Mouse (Mus musculus): ENCODE results near the gene Sh3d21.
A peak's percentile ranks its signal among the peaks of the same experiment; 100 is the strongest.
"Not testable (repeated sequence)": the region's sequence is repeated elsewhere in the genome, so short reads cannot be mapped to it uniquely, and the experiment has no call there.

Gene Sh3d21

GRCm38 (mm10) chr4:126166084-126166483 lies 2.8 kb upstream of the Sh3d21 start:
- peak in 1 of 2 experiments; percentile 42 for DNase-seq

- not testable (repeated sequence) for DNase-seq
Measured at GRCm38 (mm10) chr4:126165092-126165491, 1.8 kb upstream of the Sh3d21 start.

GRCm38 (mm10) chr4:126163685-126164084 lies 394 bp upstream of the Sh3d21 start:
- no peak for DNase-seq

- peak; percentile 94 to 96 for DNase-seq
Measured at GRCm38 (mm10) chr4:126162544-126163066, 686 bp downstream of the Sh3d21 start.

GRCm38 (mm10) chr4:126161986-126162385 lies 1.3 kb downstream of the Sh3d21 start:
- no peak for DNase-seq

GRCm38 (mm10) chr4:126161456-126161855 lies 1.8 kb downstream of the Sh3d21 start:
- no peak for DNase-seq

- DNase-seq, result no peak
Measured at GRCm38 (mm10) chr4:126160981-126161380, 2.3 kb downstream of the Sh3d21 start.

- no peak for DNase-seq
Measured at GRCm38 (mm10) chr4:126159455-126159854, 3.8 kb downstream of the Sh3d21 start.

GRCm38 (mm10) chr4:126157562-126157961 lies 5.7 kb downstream of the Sh3d21 start:
- no peak for DNase-seq

- DNase-seq, result peak in 1 of 2 experiments; percentile 36
Measured at GRCm38 (mm10) chr4:126156617-126157016, 6.7 kb downstream of the Sh3d21 start.

- DNase-seq, result no peak
Measured at GRCm38 (mm10) chr4:126155869-126156268, 7.4 kb downstream of the Sh3d21 start.

GRCm38 (mm10) chr4:126155183-126155582 lies 8.1 kb downstream of the Sh3d21 start:
- DNase-seq, result no peak

- DNase-seq, result no peak
Measured at GRCm38 (mm10) chr4:126152864-126153263, 10.4 kb downstream of the Sh3d21 start.

- peak in 1 of 2 experiments; percentile 21 for DNase-seq
Measured at GRCm38 (mm10) chr4:126151701-126152440, 11.4 kb downstream of the Sh3d21 start.

GRCm38 (mm10) chr4:126150949-126151320 lies 12.4 kb downstream of the Sh3d21 start:
- DNase-seq, result no peak

GRCm38 (mm10) chr4:126150297-126150948 lies 12.9 kb downstream of the Sh3d21 start:
- peak; percentile 85 to 95 for DNase-seq

GRCm38 (mm10) chr4:126149798-126150197 lies 13.5 kb downstream of the Sh3d21 start:
- DNase-seq, result no peak

- peak in 1 of 2 experiments; percentile 46 for DNase-seq
Measured at GRCm38 (mm10) chr4:126149041-126149676, 14.1 kb downstream of the Sh3d21 start.

- peak; percentile 82 to 92 for DNase-seq
Measured at GRCm38 (mm10) chr4:126148161-126148961, 14.9 kb downstream of the Sh3d21 start.

- DNase-seq, result peak; percentile 89 to 95
Measured at GRCm38 (mm10) chr4:126147533-126148160, 15.6 kb downstream of the Sh3d21 start, which contains the start of gene Eva1b. Eva1b (plus strand) TSS chr4:126147744.

- no peak for DNase-seq
Measured at GRCm38 (mm10) chr4:126146974-126147532, 16.2 kb downstream of the Sh3d21 start.

- DNase-seq, result no peak
Measured at GRCm38 (mm10) chr4:126145396-126145795, 17.9 kb downstream of the Sh3d21 start.

All from lung, postnatal 4 days (tissue).